Mouse (Mus musculus) cortical plate, adult 2 months (tissue): ENCODE results near the gene Capn8.

Experiments used
- CTCF ChIP-seq: fragments of 200-500 bp; IDR thresholded peaks from 2 replicates; pipeline ENCODE4 v1.5.1; 2011; ENCODE audit warnings: mild to moderate bottlenecking, control low read depth, low read length; ENCODE audit not compliant: insufficient read depth; ENCODE audit errors: extremely low read depth
- POLR2A ChIP-seq: fragments of 200-500 bp; IDR thresholded peaks from 2 replicates; pipeline ENCODE4 v1.6.1; 2011; ENCODE audit warnings: mild to moderate bottlenecking, low read length, control low read depth; ENCODE audit not compliant: insufficient read depth; ENCODE audit errors: extremely low read depth

DNA sequence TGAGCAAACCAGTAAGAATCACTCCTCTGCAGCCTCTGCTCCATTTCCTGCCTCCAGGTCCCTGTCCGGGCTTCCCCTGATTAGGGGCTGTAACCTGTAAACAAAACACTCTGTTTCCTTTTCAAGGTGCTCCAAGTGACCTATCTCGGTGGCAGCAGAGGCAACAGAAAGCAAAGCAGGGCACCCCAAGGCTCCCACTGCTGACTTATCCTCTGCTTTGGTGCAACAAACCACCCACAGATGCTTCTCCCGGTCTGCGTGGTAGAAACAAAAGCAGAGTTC, 106.5 kb downstream of the Capn8 start:
- TF ChIP-seq POLR2A (no peak), CTCF (no peak)
